Mouse (Mus musculus) embryonic facial prominence, embryonic 11.5 days (tissue): ENCODE data around the gene Btbd1. TPM values are rescaled to one million over a fixed set of nuclear protein-coding genes. Genes with fewer than 3 reads are reported as not detected.

ENCODE experiments used
- ATAC-seq: fragments of 200-750 bp; cut with Nextera tagmentation; replicated peaks from 2 replicates; pipeline ENCODE4 v1.8.0; 2017; ENCODE audit warnings: low read depth; ENCODE audit not compliant: insufficient number of reproducible peaks, low FRiP score, low TSS enrichment
- DNase-seq: peaks from one replicate; pipeline ENCODE4 v3.0.0-alpha.2; 2015; ENCODE audit warnings: low spot score
- H3K27ac ChIP-seq: fragments of 300-500 bp; sonication (generic); replicated peaks from 2 replicates; pipeline ENCODE4 v1.5.1; 2014; ENCODE audit warnings: mild to moderate bottlenecking, low read depth, low read length, control low read depth
- H3K27me3 ChIP-seq: fragments of 300-500 bp; sonication (generic); 2 replicates; pipeline ENCODE4 v1.6.1; 2014; ENCODE audit warnings: mild to moderate bottlenecking, low read length, moderate library complexity, mixed read lengths; ENCODE audit not compliant: control insufficient read depth, insufficient read depth
- H3K36me3 ChIP-seq: fragments of 300-500 bp; sonication (generic); replicated peaks from 2 replicates; pipeline ENCODE4 v1.6.1; 2014; ENCODE audit warnings: low read depth, mild to moderate bottlenecking, low read length, moderate library complexity, mixed read lengths; ENCODE audit not compliant: control insufficient read depth, insufficient read depth
- H3K4me1 ChIP-seq: fragments of 300-500 bp; sonication (generic); 2 replicates; pipeline ENCODE4 v1.6.1; 2014; ENCODE audit warnings: low read length, mixed read lengths; ENCODE audit not compliant: control insufficient read depth, insufficient read depth
- H3K4me2 ChIP-seq: fragments of 300-500 bp; sonication (generic); 2 replicates; pipeline ENCODE4 v1.6.1; 2014; ENCODE audit warnings: low read depth, mild to moderate bottlenecking, control low read depth, low read length, moderate library complexity
- H3K4me3 ChIP-seq: fragments of 300-500 bp; sonication (generic); 2 replicates; pipeline ENCODE4 v1.5.1; 2014; ENCODE audit warnings: low read depth, low read length, control low read depth
- H3K9ac ChIP-seq: fragments of 300-500 bp; sonication (generic); replicated peaks from 2 replicates; pipeline ENCODE4 v1.6.1; 2014; ENCODE audit warnings: mild to moderate bottlenecking, control low read depth, low read length
- H3K9me3 ChIP-seq: fragments of 300-500 bp; sonication (generic); replicated peaks from 2 replicates; pipeline ENCODE4 v1.6.1; 2016; ENCODE audit warnings: mild to moderate bottlenecking, low read length, inconsistent platforms, mixed read lengths; ENCODE audit not compliant: control insufficient read depth
- WGBS: fragments of 180-500 bp; shearing (Covaris S2); extraction: QIAGEN DNeasy Blood & Tissue Kit; methylation state at CpG from one replicate; pipeline ENCODE4 v1.1.7; 2014; 5-methylcytosine and 5-hydroxymethylcytosine counted together
- polyA plus RNA-seq: library from polyadenylated mRNA; unstranded; fragments of >200 nt; fragmentation: Nextera tagmentation; extraction: Ambion mirVana; gene quantifications from 2 replicates; pipeline ENCODE4 v1.2.1, GENCODE M21; 2014

Gene Btbd1
- 80.8 and 92.4 TPM in 2 replicates for polyA plus RNA-seq

- ATAC-seq = peak; percentile 87
These were observed at the start of gene Btbd1 for GRCm38 (mm10) chr7:81829379-81829894. Gene Btbd1, minus strand, starts transcription at chr7:81829431.

GRCm38 (mm10) chr7:81875372-81875771 lies 46.1 kb upstream of the Btbd1 start:
- DNase-seq (no peak), ATAC-seq (no peak)
- H3K9ac ChIP-seq = no peak overlapping the region
- no peaks in the 10 kb centered on the region for H3K36me3 ChIP-seq
- no peaks in the 10 kb centered on the region for H3K27me3 ChIP-seq
- no peaks in the 10 kb centered on the region for H3K9me3 ChIP-seq
- WGBS = 89% methylated on average over 9 of the region's 9 CpGs
- H3K4me2 ChIP-seq = no peak overlapping the region
- no peaks in the 10 kb centered on the region for H3K4me1 ChIP-seq
- no peak overlapping the region for H3K27ac ChIP-seq
- no peak overlapping the region for H3K4me3 ChIP-seq

More at GRCm38 (mm10) chr7:81829379-81829894, at the start of gene Btbd1:
- H3K27me3 ChIP-seq = no peaks in the 10 kb centered on the region
- peak within 1 kb of the TSS; percentile 79 for H3K4me2 ChIP-seq
- DNase-seq = peak; percentile 93
- H3K4me1 ChIP-seq = peaks cover 2% of the 10 kb centered on the region; the same call in 1 of the 2 replicates
- peak within 1 kb of the TSS; percentile 81 for H3K4me3 ChIP-seq
- peak within 1 kb of the TSS; percentile 87 for H3K27ac ChIP-seq
- H3K9ac ChIP-seq = peak within 1 kb of the TSS; percentile 87
- H3K36me3 ChIP-seq = no peaks in the 10 kb centered on the region
- H3K9me3 ChIP-seq = no peaks in the 10 kb centered on the region
- WGBS = under 1% methylated on average over 54 of the region's 58 CpGs

- H3K4me3 ChIP-seq = no peak overlapping the region
- no peaks in the 10 kb centered on the region for H3K4me1 ChIP-seq
- H3K4me2 ChIP-seq = no peak overlapping the region
- H3K27me3 ChIP-seq = no peaks in the 10 kb centered on the region
- ATAC-seq (no peak), DNase-seq (no peak)
- H3K36me3 ChIP-seq = no peaks in the 10 kb centered on the region
- no peak overlapping the region for H3K9ac ChIP-seq
- WGBS = 81% methylated on average over 6 of the region's 6 CpGs
- no peak overlapping the region for H3K27ac ChIP-seq
- no peaks in the 10 kb centered on the region for H3K9me3 ChIP-seq
These were observed 45.4 kb upstream of the Btbd1 start for GRCm38 (mm10) chr7:81874636-81875035.

GRCm38 (mm10) chr7:81873807-81874206 lies 44.6 kb upstream of the Btbd1 start:
- H3K27ac ChIP-seq = no peak overlapping the region
- ATAC-seq = no peak
- H3K4me2 ChIP-seq = no peak overlapping the region
- H3K4me3 ChIP-seq = no peak overlapping the region
- no peaks in the 10 kb centered on the region for H3K4me1 ChIP-seq
- H3K36me3 ChIP-seq = no peaks in the 10 kb centered on the region
- H3K9ac ChIP-seq = no peak overlapping the region
- no peaks in the 10 kb centered on the region for H3K9me3 ChIP-seq
- no peak for DNase-seq
- H3K27me3 ChIP-seq = no peaks in the 10 kb centered on the region
- whole genome bisulfite sequencing = 46% methylated on average over 1 of the region's 1 CpGs

- WGBS = 56% methylated on average over 13 of the region's 13 CpGs
- Histone ChIP-seq H3K4me2 (no peak overlapping the region), H3K27me3 (no peaks in the 10 kb centered on the region), H3K4me3 (no peak overlapping the region), H3K27ac (no peak overlapping the region), H3K4me1 (no peaks in the 10 kb centered on the region), H3K36me3 (no peaks in the 10 kb centered on the region), H3K9ac (no peak overlapping the region), H3K9me3 (no peaks in the 10 kb centered on the region)
- DNase-seq = peak; percentile 34
- ATAC-seq = no peak
These were observed 43.3 kb upstream of the Btbd1 start for GRCm38 (mm10) chr7:81872493-81873013.

- ATAC-seq (0 out of 2 replicates have a peak, but pooled peaks have one; percentile 22), DNase-seq (peak; percentile 81)
- H3K9me3 ChIP-seq = no peaks in the 10 kb centered on the region
- no peak overlapping the region for H3K9ac ChIP-seq
- H3K4me3 ChIP-seq = no peak overlapping the region
- no peaks in the 10 kb centered on the region for H3K36me3 ChIP-seq
- H3K27ac ChIP-seq = no peak overlapping the region
- no peaks in the 10 kb centered on the region for H3K27me3 ChIP-seq
- WGBS = 26% methylated on average over 6 of the region's 6 CpGs
- no peaks in the 10 kb centered on the region for H3K4me1 ChIP-seq
- no peak overlapping the region for H3K4me2 ChIP-seq
These were observed 38.9 kb upstream of the Btbd1 start for GRCm38 (mm10) chr7:81868158-81868557.

- DNase-seq (no peak), ATAC-seq (no peak)
- Histone ChIP-seq H3K4me3 (no peak overlapping the region), H3K36me3 (no peaks in the 10 kb centered on the region), H3K4me2 (no peak overlapping the region), H3K27me3 (no peaks in the 10 kb centered on the region), H3K9me3 (no peaks in the 10 kb centered on the region), H3K9ac (no peak overlapping the region), H3K4me1 (no peaks in the 10 kb centered on the region), H3K27ac (no peak overlapping the region)
- WGBS = 86% methylated on average over 9 of the region's 9 CpGs
These were observed 38.1 kb upstream of the Btbd1 start for GRCm38 (mm10) chr7:81867231-81867930.

- Histone ChIP-seq H3K27me3 (no peaks in the 10 kb centered on the region), H3K27ac (no peak overlapping the region), H3K4me1 (no peaks in the 10 kb centered on the region), H3K9ac (no peak overlapping the region), H3K9me3 (no peaks in the 10 kb centered on the region), H3K36me3 (no peaks in the 10 kb centered on the region), H3K4me2 (no peak overlapping the region), H3K4me3 (no peak overlapping the region)
- WGBS = 90% methylated on average over 6 of the region's 6 CpGs
- ATAC-seq (no peak), DNase-seq (no peak)
These were observed 36.7 kb upstream of the Btbd1 start for GRCm38 (mm10) chr7:81865937-81866336.
